Mouse (Mus musculus) cortical plate, adult 2 months (tissue): ENCODE measurements around the gene Meiob. TPM values are rescaled to one million over a fixed set of nuclear protein-coding genes. Genes with fewer than 3 reads are reported as not detected.
A peak's percentile ranks its signal among the peaks of the same experiment; 100 is the strongest.

Source experiments
- H3K27ac ChIP-seq: fragments of 200-500 bp; 2 replicates; pipeline ENCODE4 v1.5.1; 2012; ENCODE audit warnings: low read length, control low read depth, inconsistent platforms; ENCODE audit not compliant: insufficient read depth
- H3K4me1 ChIP-seq: fragments of 200-500 bp; 2 replicates; pipeline ENCODE4 v1.6.1; 2011; ENCODE audit warnings: low read length; ENCODE audit not compliant: control insufficient read depth, insufficient read depth
- H3K4me3 ChIP-seq: fragments of 200-500 bp; 2 replicates; pipeline ENCODE4 v1.5.1; 2011; ENCODE audit warnings: mild to moderate bottlenecking, low read length, control low read depth; ENCODE audit not compliant: insufficient read depth
- CTCF ChIP-seq: fragments of 200-500 bp; IDR thresholded peaks from 2 replicates; pipeline ENCODE4 v1.5.1; 2011; ENCODE audit warnings: mild to moderate bottlenecking, control low read depth, low read length; ENCODE audit not compliant: insufficient read depth; ENCODE audit errors: extremely low read depth
- POLR2A ChIP-seq: fragments of 200-500 bp; IDR thresholded peaks from 2 replicates; pipeline ENCODE4 v1.6.1; 2011; ENCODE audit warnings: mild to moderate bottlenecking, low read length, control low read depth; ENCODE audit not compliant: insufficient read depth; ENCODE audit errors: extremely low read depth
- polyA plus RNA-seq: library from polyadenylated mRNA; depleted of rRNA; stranded (reverse); fragments of >200 nt; gene quantifications from 2 replicates; pipeline ENCODE4 v1.2.3, GENCODE M21; 2012; rRNA removed

Gene Meiob
- polyA plus RNA-seq, 1 experiment = not detected

- Histone ChIP-seq H3K4me3 (peak overlapping the region; percentile 81), H3K4me1 (peaks cover 5% of the 10 kb centered on the region; the same call in 1 of the 2 replicates), H3K27ac (no peak overlapping the region)
- TF ChIP-seq POLR2A = no peak
- TF ChIP-seq CTCF = no peak
These were observed 81.5 kb downstream of the Meiob start for GRCm38 (mm10) chr17:24885356-24886133.

GRCm38 (mm10) chr17:24886134-24886931 lies 82.2 kb downstream of the Meiob start, which contains the start of the genes Nubp2 and Spsb3:
Gene Nubp2, minus strand, starts transcription at chr17:24886349.
Gene Spsb3, plus strand, starts transcription at chr17:24886643.
- Histone ChIP-seq H3K27ac (peak within 1 kb of the TSS; percentile 26), H3K4me1 (peaks cover 5% of the 10 kb centered on the region; the same call in 1 of the 2 replicates), H3K4me3 (peak within 1 kb of the TSS; percentile 95)
- TF ChIP-seq POLR2A (peak; percentile 73; the same call in 1 of the 2 replicates), CTCF (no peak)

GRCm38 (mm10) chr17:24886932-24887271 lies 82.8 kb downstream of the Meiob start:
- no peak for TF ChIP-seq POLR2A
- Histone ChIP-seq H3K27ac (peak overlapping the region; percentile 26), H3K4me1 (peaks cover 5% of the 10 kb centered on the region; the same call in 1 of the 2 replicates), H3K4me3 (peak overlapping the region; percentile 95)

GRCm38 (mm10) chr17:24887291-24888080 lies 83.4 kb downstream of the Meiob start:
- Histone ChIP-seq H3K4me3 (peak overlapping the region; percentile 95), H3K4me1 (peaks cover 5% of the 10 kb centered on the region; the same call in 1 of the 2 replicates), H3K27ac (peak overlapping the region; percentile 26; the same call in 1 of the 2 replicates)
- TF ChIP-seq CTCF = no peak
- TF ChIP-seq POLR2A = no peak

GRCm38 (mm10) chr17:24888862-24889261 lies 84.8 kb downstream of the Meiob start:
- Histone ChIP-seq H3K4me1 (peaks cover 5% of the 10 kb centered on the region; the same call in 1 of the 2 replicates), H3K4me3 (no peak overlapping the region), H3K27ac (no peak overlapping the region)
- TF ChIP-seq CTCF (no peak), POLR2A (peak; percentile 44)

Other genes starting within 250 kb of the Meiob start
- gene Tsc2, start 171.7 kb upstream of the Meiob start, polyA plus RNA-seq = 163 and 192 TPM in 2 replicates
- 9.7 and 10.8 TPM in 2 replicates for gene Nthl1, start 171.6 kb upstream of the Meiob start, polyA plus RNA-seq
- 68.2 and 69.0 TPM in 2 replicates for gene Slc9a3r2, start 154.0 kb upstream of the Meiob start, polyA plus RNA-seq
- 0.34 and 0.50 TPM in 2 replicates for gene Npw, start 145.8 kb upstream of the Meiob start, polyA plus RNA-seq
- gene Zfp598, start 134.6 kb upstream of the Meiob start, polyA plus RNA-seq = 53.5 and 53.6 TPM in 2 replicates
- 177 and 184 TPM in 2 replicates for gene Syngr3, start 114.3 kb upstream of the Meiob start, polyA plus RNA-seq
- gene Gfer, start 108.1 kb upstream of the Meiob start, polyA plus RNA-seq = 21.1 and 21.5 TPM in 2 replicates
- 5.2 and 6.4 TPM in 2 replicates for gene Noxo1, start 108.1 kb upstream of the Meiob start, polyA plus RNA-seq
- gene Tbl3, start 96.6 kb upstream of the Meiob start, polyA plus RNA-seq = 53.0 and 53.7 TPM in 2 replicates
- 0.32 and 0.33 TPM in 2 replicates for gene Rnf151, start 86.2 kb upstream of the Meiob start, polyA plus RNA-seq
- 980 and 1,011 TPM in 2 replicates for gene Rps2, start 86.2 kb upstream of the Meiob start, polyA plus RNA-seq
- gene Ndufb10, start 79.8 kb upstream of the Meiob start, polyA plus RNA-seq = 428 and 431 TPM in 2 replicates
- gene Rpl3l, start 76.5 kb upstream of the Meiob start, polyA plus RNA-seq = 0.48 and 0.57 TPM in 2 replicates
- gene Msrb1, start 67.6 kb upstream of the Meiob start, polyA plus RNA-seq = 47.3 and 53.0 TPM in 2 replicates
- gene Hs3st6, start 51.3 kb upstream of the Meiob start, polyA plus RNA-seq = 0.29 and 0.44 TPM in 2 replicates
- 138 and 151 TPM in 2 replicates for gene Hagh, start 35.9 kb downstream of the Meiob start, polyA plus RNA-seq
- gene Fahd1, start 46.1 kb downstream of the Meiob start, polyA plus RNA-seq = 21.8 and 25.1 TPM in 2 replicates
- not detected in 2 replicates for gene Igfals, start 61.7 kb downstream of the Meiob start, polyA plus RNA-seq
- gene Nubp2, start 82.1 kb downstream of the Meiob start, polyA plus RNA-seq = 24.6 and 27.3 TPM in 2 replicates
- gene Spsb3, start 82.4 kb downstream of the Meiob start, polyA plus RNA-seq = 91.9 and 92.7 TPM in 2 replicates
- 62.4 and 65.0 TPM in 2 replicates for gene Eme2, start 90.8 kb downstream of the Meiob start, polyA plus RNA-seq
- 115 and 117 TPM in 2 replicates for gene Mrps34, start 90.8 kb downstream of the Meiob start, polyA plus RNA-seq
- 94.5 and 94.7 TPM in 2 replicates for gene Nme3, start 92.2 kb downstream of the Meiob start, polyA plus RNA-seq
- 328 and 355 TPM in 2 replicates for gene Mapk8ip3, start 132.7 kb downstream of the Meiob start, polyA plus RNA-seq
- gene Jpt2, start 156.4 kb downstream of the Meiob start, polyA plus RNA-seq = 4.5 and 6.2 TPM in 2 replicates
- 22.0 and 23.1 TPM in 2 replicates for gene Cramp1l, start 211.5 kb downstream of the Meiob start, polyA plus RNA-seq
- gene Ift140, start 211.8 kb downstream of the Meiob start, polyA plus RNA-seq = 22.2 and 22.7 TPM in 2 replicates